Mouse (Mus musculus) erythroblast, embryonic 14.5 days (primary cell): Measurements from ENCODE around the gene Arhgap23.

ENCODE experiments used
- GATA1 ChIP-seq: IDR thresholded peaks from 2 replicates; pipeline ENCODE4 v1.6.1; 2012; ENCODE audit warnings: low read length, inconsistent platforms, mixed read lengths
- TAL1 ChIP-seq: IDR thresholded peaks from 3 replicates; pipeline ENCODE4 v1.6.1; 2012; ENCODE audit warnings: low read length, inconsistent platforms, mixed read lengths

DNA sequence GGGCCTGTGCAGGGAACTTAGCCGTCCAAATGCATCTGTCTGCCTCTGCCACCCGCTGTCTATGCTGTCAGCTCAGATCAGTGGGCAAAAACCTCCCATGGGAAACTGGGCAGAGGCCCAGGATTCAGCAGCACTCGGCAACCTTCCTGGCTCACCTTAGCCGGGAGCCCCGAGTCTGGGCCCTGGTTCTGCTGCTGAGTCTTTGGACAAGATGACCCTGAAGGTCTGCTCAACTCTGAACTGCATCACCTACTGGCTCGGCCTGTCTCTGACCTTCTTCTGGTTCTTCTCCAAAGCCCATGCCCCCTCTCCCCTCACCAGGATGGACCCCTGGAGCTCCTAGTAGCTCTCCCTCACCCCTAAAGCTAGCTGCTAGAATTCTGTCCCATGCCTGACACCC, 30.3 kb downstream of the Arhgap23 start:
- TF ChIP-seq GATA1 (no peak), TAL1 (no peak)
